Mouse (Mus musculus) CD8-positive naive resting alpha-beta T cell, adult 2 months (primary cell): ENCODE measurements around the gene Sclt1.

Experiments used
- DNase-seq, 2 experiments: peaks; one replicate each; pipeline ENCODE4 v3.0.0; 2022; ENCODE audit warnings: low read depth in 2 of 2, low spot score in 2 of 2

Gene Sclt1

GRCm38 (mm10) chr3:41607050-41607449, 135.3 kb downstream of the Sclt1 start:
- no peak for DNase-seq

GRCm38 (mm10) chr3:41606330-41606664, 136.0 kb downstream of the Sclt1 start:
- no peak for DNase-seq

GRCm38 (mm10) chr3:41605601-41606329, 136.5 kb downstream of the Sclt1 start:
- no peak for DNase-seq

DNA sequence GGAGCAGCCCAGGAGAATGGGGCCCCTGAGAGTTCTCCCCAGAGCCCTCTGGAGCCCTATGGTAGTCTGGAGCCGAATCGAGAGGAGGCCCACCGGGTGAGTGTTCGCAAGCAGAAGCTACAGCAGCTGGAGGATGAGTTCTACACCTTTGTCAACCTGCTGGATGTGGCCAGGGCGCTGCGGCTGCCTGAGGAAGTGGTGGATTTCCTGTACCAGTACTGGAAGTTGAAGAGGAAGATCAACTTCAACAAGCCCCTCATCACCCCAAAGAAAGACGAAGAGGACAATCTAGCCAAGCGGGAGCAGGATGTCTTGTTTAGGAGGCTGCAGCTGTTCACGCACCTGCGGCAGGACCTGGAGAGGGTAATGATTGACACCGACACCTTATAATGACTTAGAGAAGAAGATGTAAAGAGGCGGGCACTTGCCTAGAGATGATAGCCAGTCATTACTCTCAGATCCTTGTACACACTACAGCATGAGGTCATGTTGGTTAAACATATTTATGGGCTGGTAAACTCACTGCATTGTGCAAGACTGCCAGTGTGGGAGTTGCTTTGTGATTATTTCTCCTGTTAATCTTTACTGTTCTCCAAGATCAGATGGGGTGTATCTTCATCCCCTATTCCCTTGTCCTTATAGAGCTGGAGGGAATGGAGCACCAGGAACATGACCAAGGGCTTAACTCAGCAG, 137.5 kb downstream of the Sclt1 start:
- DNase-seq: peak; percentile 39 to 51

DNA sequence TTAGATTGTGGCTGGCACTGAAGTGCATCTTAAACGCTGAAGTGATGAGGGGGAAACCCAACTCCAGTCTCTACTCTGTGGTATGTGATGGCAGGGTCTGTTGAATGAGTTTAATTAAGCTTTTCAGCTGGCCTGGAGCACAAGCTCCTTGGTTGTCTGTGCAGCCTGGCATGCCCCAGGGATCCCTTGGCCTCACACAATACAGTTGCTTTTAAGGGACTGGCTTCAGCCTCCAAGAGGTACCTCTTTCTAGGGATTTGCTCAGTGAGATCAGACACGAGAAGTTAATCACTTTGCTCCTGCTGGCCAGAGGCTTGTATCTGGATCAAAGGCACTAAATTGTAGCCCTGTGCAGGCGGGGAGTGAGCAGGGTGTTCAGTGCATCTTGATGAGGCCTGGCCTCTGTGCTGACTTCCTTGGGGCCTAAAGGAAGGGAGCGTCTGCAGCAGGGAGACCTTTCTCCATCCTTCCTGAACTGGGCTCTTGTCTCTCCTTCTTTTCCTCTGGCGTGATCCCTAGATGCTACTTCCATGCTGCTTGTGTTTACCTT, 138.8 kb downstream of the Sclt1 start:
- no peak for DNase-seq

GRCm38 (mm10) chr3:41602933-41603332, 139.4 kb downstream of the Sclt1 start:
- DNase-seq: no peak

GRCm38 (mm10) chr3:41601226-41602020, 140.9 kb downstream of the Sclt1 start:
- no peak for DNase-seq

- DNase-seq: peak; percentile 22 to 44
These were observed 142.3 kb downstream of the Sclt1 start for GRCm38 (mm10) chr3:41599806-41600589.

DNA sequence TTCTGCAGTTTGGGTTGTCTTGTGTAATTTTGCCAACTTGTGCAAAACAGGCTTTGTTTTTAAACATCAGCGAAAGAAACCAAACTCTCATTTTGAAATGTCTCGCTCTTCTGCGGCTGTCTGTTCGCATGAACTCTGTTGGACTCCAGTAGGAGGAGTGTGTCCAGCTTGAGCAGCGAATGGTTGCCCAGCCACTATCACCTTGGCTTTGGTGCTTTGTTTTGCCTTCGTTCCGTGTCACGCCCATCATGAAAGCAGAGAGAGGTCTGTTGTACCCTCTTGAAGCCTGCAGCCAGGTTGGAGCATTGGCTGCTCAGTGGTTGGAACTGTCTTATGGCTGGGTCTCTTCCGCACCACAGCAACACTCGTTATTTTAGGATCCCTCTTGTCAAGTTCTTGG, 143.1 kb downstream of the Sclt1 start:
- DNase-seq: no peak

DNA sequence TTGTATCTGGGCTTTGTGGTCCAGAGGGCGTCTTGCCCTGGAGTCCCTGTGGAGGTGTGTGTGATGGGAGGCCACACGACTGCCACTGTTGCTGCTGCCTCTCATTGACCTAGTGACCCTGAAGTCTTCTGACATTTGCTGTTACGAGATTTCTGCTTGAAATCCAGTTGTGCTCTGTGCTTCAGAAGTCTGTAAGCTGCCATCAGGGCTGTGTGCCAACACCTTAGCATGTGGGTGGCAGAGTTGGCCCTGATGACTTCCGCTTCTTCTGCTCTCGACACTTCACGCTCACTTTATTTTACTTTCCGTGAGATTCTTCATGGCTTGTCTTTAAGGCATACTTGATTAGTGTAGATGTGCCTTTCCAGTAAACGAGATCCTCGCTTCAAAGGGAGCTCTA, 143.9 kb downstream of the Sclt1 start:
- DNase-seq: no peak

DNA sequence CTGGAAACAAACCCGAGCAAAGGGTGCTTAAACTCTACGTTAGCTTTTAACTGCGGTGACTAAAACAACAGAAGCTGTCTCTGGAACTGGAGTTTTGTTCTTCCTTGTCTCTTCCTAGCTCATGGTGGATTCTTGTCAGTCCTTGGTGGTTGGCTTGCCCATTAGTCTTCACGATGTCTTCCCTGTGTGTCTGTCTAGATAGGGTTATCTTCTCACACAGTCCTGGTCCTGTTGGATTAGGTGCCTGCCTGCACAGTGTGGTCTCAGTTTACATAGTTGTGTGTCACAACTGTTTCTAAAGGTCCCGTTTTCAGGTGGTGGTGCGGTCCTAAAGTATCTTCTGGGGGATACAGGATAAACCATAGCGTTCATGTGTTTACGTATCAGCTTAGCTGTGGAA, 145.3 kb downstream of the Sclt1 start:
- no peak for DNase-seq

GRCm38 (mm10) chr3:41595010-41595409, 147.3 kb downstream of the Sclt1 start:
- no peak for DNase-seq

DNA sequence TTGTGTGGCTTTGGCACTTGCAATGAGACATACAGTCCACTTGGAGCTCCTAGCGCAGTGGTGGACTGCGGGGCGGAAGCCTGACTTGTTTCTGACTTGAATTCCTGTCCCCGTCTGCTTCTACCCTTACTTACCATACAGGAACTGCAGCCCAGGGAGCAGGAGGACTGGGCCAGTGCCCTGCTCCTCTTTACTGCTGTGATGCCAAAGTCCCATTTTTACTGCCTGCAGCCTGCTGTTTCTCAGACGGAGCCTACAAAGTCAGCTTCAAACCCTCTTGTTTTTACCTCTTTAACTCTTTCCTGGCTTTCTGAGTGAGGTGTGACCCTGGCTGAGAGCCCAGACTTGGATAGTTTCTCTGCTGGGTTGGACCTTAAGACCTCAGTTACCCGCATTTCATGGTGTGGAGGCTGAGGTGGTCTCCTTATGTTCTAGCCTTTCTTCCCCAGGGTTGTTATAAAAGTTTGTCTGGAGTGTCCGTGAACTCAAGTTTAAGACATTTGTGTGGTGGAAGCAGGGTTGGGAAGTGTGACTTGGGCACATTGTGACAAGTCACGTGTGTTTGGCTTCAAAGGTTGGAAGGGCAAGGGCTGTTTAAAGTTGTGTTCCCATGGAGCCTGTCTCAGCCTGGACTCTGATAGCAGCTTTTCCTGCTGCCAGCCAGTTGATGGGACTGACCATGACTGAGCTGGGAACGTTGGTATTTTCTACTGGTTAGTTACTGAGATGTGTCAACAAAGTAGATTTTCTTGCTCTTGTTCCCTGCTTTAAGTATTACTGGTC, 148.0 kb downstream of the Sclt1 start:
- DNase-seq: no peak

DNA sequence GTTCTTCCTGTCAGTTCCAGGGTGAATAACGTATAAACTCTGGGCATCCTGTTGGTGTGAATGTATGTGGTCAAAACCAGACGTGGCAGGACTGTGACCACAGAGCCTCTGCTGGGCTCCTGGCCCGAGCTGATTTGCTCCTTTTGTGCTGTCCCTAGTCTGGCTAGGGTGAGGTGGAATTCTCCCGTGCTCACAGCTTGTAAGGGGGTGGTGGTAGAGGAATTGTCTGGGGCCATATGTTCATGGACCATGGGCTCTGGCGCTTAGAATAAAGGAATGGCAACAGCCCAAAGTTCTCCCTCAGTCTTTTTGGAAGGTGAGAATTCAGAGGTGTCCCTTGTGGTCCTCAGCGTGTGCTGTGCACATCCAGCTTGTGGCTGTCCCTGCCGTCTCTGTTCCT, 149.5 kb downstream of the Sclt1 start:
- DNase-seq: no peak

GRCm38 (mm10) chr3:41591651-41592170, 150.6 kb downstream of the Sclt1 start:
- DNase-seq: no peak

GRCm38 (mm10) chr3:41590695-41591559, 151.4 kb downstream of the Sclt1 start:
- DNase-seq: no peak

GRCm38 (mm10) chr3:41589988-41590387, 152.3 kb downstream of the Sclt1 start:
- no peak for DNase-seq

DNA sequence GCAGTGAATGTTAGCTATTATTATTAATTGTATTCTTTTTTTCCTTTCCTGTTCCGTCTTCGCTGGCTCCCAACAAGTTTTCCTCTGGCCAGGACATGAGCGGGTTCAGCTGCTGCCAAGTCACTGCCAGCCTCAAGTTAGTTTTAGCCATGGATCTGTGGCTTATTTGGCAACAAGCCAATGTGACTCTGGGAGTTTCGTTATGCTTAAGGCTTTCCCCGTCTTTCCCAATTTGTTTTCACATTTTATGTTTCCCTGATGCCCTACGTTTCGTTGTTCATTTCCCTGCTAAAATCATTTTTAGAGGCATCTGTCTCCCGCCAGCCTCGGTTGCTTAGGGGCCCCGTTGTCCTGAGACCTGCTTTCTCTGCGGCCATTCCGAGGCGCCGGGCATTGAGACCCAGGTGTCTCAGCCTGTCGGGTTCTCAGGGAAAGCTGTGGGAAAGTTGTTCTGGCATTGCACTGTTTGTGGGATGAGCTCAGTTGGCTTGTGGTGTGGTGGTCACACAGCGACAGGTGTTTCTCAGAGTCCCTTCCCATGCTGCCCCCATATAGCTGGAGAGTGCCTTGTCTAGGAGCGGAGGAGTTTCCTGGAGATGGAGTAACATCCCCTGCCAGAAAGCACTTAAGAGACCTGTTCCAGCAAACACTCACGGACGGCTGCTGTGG, 152.9 kb downstream of the Sclt1 start:
- DNase-seq: no peak
